In the genomic region with DNA sequence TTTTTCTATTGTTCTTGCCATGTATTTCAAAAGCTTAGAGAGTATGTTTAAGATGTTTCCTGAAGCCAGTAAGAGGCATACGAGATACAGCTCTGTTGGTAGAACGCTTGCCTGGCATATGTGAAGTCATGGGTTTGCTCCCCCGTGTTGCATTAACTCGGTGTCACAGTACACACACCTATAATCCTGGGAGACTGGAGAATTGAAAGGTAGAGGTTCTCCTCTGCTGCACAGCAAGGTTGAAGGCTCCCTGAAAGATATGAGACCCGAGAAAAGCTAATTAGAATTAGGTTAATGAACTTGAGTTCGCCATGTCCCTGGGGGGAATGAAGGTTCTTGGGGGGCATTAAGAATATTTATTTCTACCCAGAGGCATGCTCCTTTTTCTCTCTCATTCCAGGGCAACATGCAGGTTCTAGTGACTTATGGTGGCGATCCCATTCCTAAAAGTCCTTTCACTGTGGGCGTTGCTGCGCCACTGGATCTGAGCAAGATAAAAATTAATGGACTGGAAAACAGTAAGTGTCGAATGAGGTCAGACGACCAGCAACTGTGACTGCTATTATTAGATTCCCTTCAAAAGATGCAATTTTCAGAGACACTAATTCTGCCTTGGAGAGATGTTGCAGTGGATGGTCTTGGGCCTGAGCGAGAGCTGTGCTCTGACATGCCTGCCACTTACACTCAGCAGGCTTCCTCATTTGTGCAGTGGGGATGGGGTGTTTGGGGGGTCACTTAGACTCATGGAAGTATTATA, we compare ENCODE assay signal across 14 mouse cellular contexts. TPM values are rescaled to one million over a fixed set of nuclear protein-coding genes. Genes with fewer than 3 reads are reported as not detected.
DNase-seq lines count a peak whose midpoint lies in the region; ATAC-seq and TF ChIP-seq lines count a peak whose summit lies in the region.
"Had no signal": no experiment of that assay in that cellular context is flagged by ENCODE, and none has a peak within 500 bp of the region (broad histone marks: within the 10 kb centered on the region; RNA-seq: fewer than 3 reads in every experiment).

No protein-coding gene starts in this region.

- TF ChIP-seq POLR2A in embryonic fibroblast, embryonic 13.5 days (IDR thresholded peaks at IDR 0.05; ENCODE audit: low read depth, low read length): no peak

- no peaks in the 10 kb centered on the region for H3K9me3 ChIP-seq in hindbrain, embryonic 13.5 days
- H3K9me3 ChIP-seq in hindbrain, embryonic 11.5 days (ENCODE audit: control insufficient read depth, low read length): no peaks in the 10 kb centered on the region
- H3K9me3 ChIP-seq in kidney, embryonic 15.5 days (replicated peaks): no peaks in the 10 kb centered on the region
- no peaks in the 10 kb centered on the region for H3K9me3 ChIP-seq in neural tube, embryonic 13.5 days
- H3K9me3 ChIP-seq: liver, embryonic 13.5 days had no signal

- no peak for TF ChIP-seq CTCF in embryonic fibroblast, embryonic 13.5 days (IDR thresholded peaks at IDR 0.05; ENCODE audit: borderline replicate concordance, insufficient read depth, low read length)

- peak; percentile 67 for ATAC-seq in hindbrain, embryonic 13.5 days (ENCODE audit: low FRiP score)
- no peak for ATAC-seq in hindbrain, embryonic 11.5 days (ENCODE audit: low FRiP score)
- peak; percentile 30 for ATAC-seq in kidney, embryonic 15.5 days (replicated peaks; ENCODE audit: low FRiP score)
- peak; percentile 80 for ATAC-seq in neural tube, embryonic 13.5 days (ENCODE audit: low read depth)

- intact Hi-C loops in left cerebral cortex, postnatal 10 days (cut with DNase I): no loop called here

- WGBS in hindbrain, embryonic 13.5 days: 60% methylated on average over 12 of the region's 12 CpGs
- WGBS in hindbrain, embryonic 11.5 days: 80% methylated on average over 12 of the region's 12 CpGs
- WGBS in kidney, embryonic 15.5 days: 34% methylated on average over 12 of the region's 12 CpGs
- WGBS in neural tube, embryonic 13.5 days: 41% methylated on average over 12 of the region's 12 CpGs

- peak overlapping the region; percentile 71 for H3K27ac ChIP-seq in hindbrain, embryonic 13.5 days
- no peak overlapping the region for H3K27ac ChIP-seq in hindbrain, embryonic 11.5 days (ENCODE audit: low read depth, low read length)
- H3K27ac ChIP-seq in embryonic fibroblast, embryonic 13.5 days (ENCODE audit: insufficient read depth, low read length): peak overlapping the region; percentile 10
- peak overlapping the region; percentile 91 for H3K27ac ChIP-seq in kidney, embryonic 15.5 days
- peak overlapping the region; percentile 79 for H3K27ac ChIP-seq in neural tube, embryonic 13.5 days (replicated peaks)
- H3K27ac ChIP-seq: heart, adult 2 months; liver, embryonic 13.5 days had no signal

- H3K4me3 ChIP-seq in hindbrain, embryonic 13.5 days: no peak overlapping the region
- no peak overlapping the region for H3K4me3 ChIP-seq in hindbrain, embryonic 11.5 days (ENCODE audit: low read depth, low read length)
- no peak overlapping the region for H3K4me3 ChIP-seq in embryonic fibroblast, embryonic 13.5 days (ENCODE audit: insufficient read depth, low read length)
- H3K4me3 ChIP-seq in kidney, embryonic 15.5 days (replicated peaks): no peak overlapping the region
- no peak overlapping the region for H3K4me3 ChIP-seq in neural tube, embryonic 13.5 days
- H3K4me3 ChIP-seq: erythroblast, embryonic 14.5 days; heart, adult 2 months; liver, embryonic 13.5 days had no signal

- H3K4me1 ChIP-seq in hindbrain, embryonic 13.5 days (replicated peaks): peaks cover 19% of the 10 kb centered on the region
- H3K4me1 ChIP-seq in hindbrain, embryonic 11.5 days (replicated peaks; ENCODE audit: control insufficient read depth, insufficient read depth, low read length): no peaks in the 10 kb centered on the region
- peaks cover 11% of the 10 kb centered on the region for H3K4me1 ChIP-seq in embryonic fibroblast, embryonic 13.5 days (ENCODE audit: control insufficient read depth, insufficient read depth, low read length)
- H3K4me1 ChIP-seq in kidney, embryonic 15.5 days: peaks cover 37% of the 10 kb centered on the region
- peaks cover 33% of the 10 kb centered on the region for H3K4me1 ChIP-seq in neural tube, embryonic 13.5 days (replicated peaks)
- H3K4me1 ChIP-seq: liver, embryonic 13.5 days had no signal

- no peaks in the 10 kb centered on the region for H3K27me3 ChIP-seq in hindbrain, embryonic 13.5 days
- H3K27me3 ChIP-seq in hindbrain, embryonic 11.5 days (ENCODE audit: control insufficient read depth, insufficient read depth, low read length): no peaks in the 10 kb centered on the region
- no peaks in the 10 kb centered on the region for H3K27me3 ChIP-seq in kidney, embryonic 15.5 days
- H3K27me3 ChIP-seq in neural tube, embryonic 13.5 days: no peaks in the 10 kb centered on the region
- H3K27me3 ChIP-seq: liver, embryonic 13.5 days had no signal

- H3K9ac ChIP-seq in hindbrain, embryonic 13.5 days: no peak overlapping the region
- no peak overlapping the region for H3K9ac ChIP-seq in hindbrain, embryonic 11.5 days (ENCODE audit: low read depth, low read length)
- H3K9ac ChIP-seq in kidney, embryonic 15.5 days: no peak overlapping the region
- H3K9ac ChIP-seq in neural tube, embryonic 13.5 days: no peak overlapping the region
- H3K9ac ChIP-seq: liver, embryonic 13.5 days had no signal

- H3K4me2 ChIP-seq in hindbrain, embryonic 13.5 days: no peak overlapping the region
- no peak overlapping the region for H3K4me2 ChIP-seq in hindbrain, embryonic 11.5 days (replicated peaks; ENCODE audit: low read depth, low read length)
- peak overlapping the region; percentile 23; the same call in 1 of the 2 replicates for H3K4me2 ChIP-seq in kidney, embryonic 15.5 days
- no peak overlapping the region for H3K4me2 ChIP-seq in neural tube, embryonic 13.5 days
- H3K4me2 ChIP-seq: liver, embryonic 13.5 days had no signal

- DNase-seq in hindbrain, embryonic 11.5 days (ENCODE audit: low spot score): no peak
- DNase-seq in cerebellum, postnatal 4 days (ENCODE audit: low spot score in 2 of 2): no peak
- DNase-seq in left cerebral cortex, postnatal 10 days (ENCODE audit: extremely low spot score in 1 of 2, low spot score in 2 of 2): no peak
- DNase-seq in left cerebral cortex, adult 11 months (ENCODE audit: low spot score): no peak
- DNase-seq: cerebellum, postnatal 14 days; liver, embryonic 13.5 days; right cerebral cortex, postnatal 14 days had no signal

- H3K36me3 ChIP-seq in hindbrain, embryonic 13.5 days: peaks cover 47% of the 10 kb centered on the region
- no peaks in the 10 kb centered on the region for H3K36me3 ChIP-seq in hindbrain, embryonic 11.5 days (ENCODE audit: control insufficient read depth, insufficient read depth, low read length)
- H3K36me3 ChIP-seq in kidney, embryonic 15.5 days: peaks cover 55% of the 10 kb centered on the region
- H3K36me3 ChIP-seq in neural tube, embryonic 13.5 days: peaks cover 53% of the 10 kb centered on the region

RNA-seq across cellular contexts. Expression of a gene that starts 55.4 kb away (rescaled TPM):
- polyA plus RNA-seq in hindbrain, embryonic 13.5 days (2015; fragmentation: Nextera tagmentation; extraction: Ambion mirVana): 0.26 and 1.0 TPM in 2 replicates
- 0.63 TPM in 1 of 2 replicates, not detected in the other for polyA plus RNA-seq in hindbrain, embryonic 11.5 days (2014; fragmentation: Nextera tagmentation; extraction: Ambion mirVana)
- not detected in 2 replicates for polyA plus RNA-seq in embryonic fibroblast, embryonic 13.5 days (2011; ENCODE audit: insufficient read length, low read depth, missing spikeins)
- not detected in 2 replicates for polyA plus RNA-seq in kidney, embryonic 15.5 days (2015; fragmentation: Nextera tagmentation; extraction: Ambion mirVana)
- 0.31 TPM in 1 of 2 replicates, not detected in the other for polyA plus RNA-seq in neural tube, embryonic 13.5 days (2015; fragmentation: Nextera tagmentation; extraction: Ambion mirVana)
- under 1 TPM in 1 of 2 experiments, not detected in 1; 0.57 TPM for total RNA-seq in left cerebral cortex, postnatal 10 days (2021)
- total RNA-seq: heart, adult 2 months had no signal
- polyA plus RNA-seq: erythroblast, embryonic 14.5 days; heart, adult 2 months; large intestine, adult 2 months; liver, embryonic 13.5 days had no signal
